8 mouse cellular contexts compared by ENCODE assay signal in the genomic region with DNA sequence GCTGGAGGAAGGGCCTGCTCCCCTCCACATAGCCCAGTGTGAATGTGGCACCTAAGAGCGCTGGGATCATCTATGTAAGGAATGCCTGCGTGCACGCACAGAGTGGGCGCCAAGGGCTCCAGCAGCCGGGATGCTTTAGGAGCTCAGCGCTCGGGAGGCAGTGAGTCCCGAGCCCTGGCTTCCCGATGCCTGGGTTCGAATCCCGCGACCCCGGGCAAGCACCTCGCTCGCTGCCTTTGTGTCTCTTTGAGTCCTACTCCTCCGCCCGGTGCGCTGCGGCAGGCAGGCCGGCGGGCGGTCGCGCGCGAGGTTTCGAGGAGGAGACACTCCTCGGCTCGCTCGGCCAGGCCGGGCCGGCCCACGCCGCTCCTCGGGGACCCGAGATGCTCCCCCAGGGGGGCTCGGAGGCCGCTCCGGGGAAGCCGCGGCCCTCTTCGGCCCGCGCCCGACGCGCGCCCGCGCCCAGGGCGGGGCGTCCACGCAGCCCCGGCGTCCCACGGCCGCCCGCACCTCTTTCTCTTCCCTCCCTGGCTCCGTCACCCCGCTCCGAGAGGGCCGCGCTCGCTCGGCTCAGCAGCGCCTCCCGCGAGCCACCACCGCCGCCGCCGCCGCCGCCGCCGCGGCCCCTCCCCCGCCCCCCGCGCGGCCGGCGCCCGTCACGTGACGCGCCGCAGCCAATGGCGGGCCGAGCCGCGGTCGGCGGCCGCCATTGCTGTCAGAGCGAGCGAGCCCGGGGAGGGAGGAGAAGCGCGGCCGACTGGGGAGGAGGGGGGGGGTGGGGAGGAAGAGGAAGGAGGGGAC. TPM values are rescaled to one million over a fixed set of nuclear protein-coding genes. Genes with fewer than 3 reads are reported as not detected.
DNase-seq lines count a peak whose midpoint lies in the region; ATAC-seq and TF ChIP-seq lines count a peak whose summit lies in the region.

No protein-coding gene starts in this region.

- H3K4me1 ChIP-seq in bone marrow macrophage, adult 2 months (ENCODE audit: control insufficient read depth, insufficient read depth, low read length) = peaks cover 31% of the 10 kb centered on the region
- peaks cover 2% of the 10 kb centered on the region; the same call in 1 of the 2 replicates for H3K4me1 ChIP-seq in embryonic fibroblast, embryonic 13.5 days (ENCODE audit: control insufficient read depth, insufficient read depth, low read length)
- peaks cover 41% of the 10 kb centered on the region for H3K4me1 ChIP-seq in heart, embryonic 12.5 days (replicated peaks)
- 0 out of 2 replicates have a peak, but pooled peaks cover 3% of the 10 kb centered on the region for H3K4me1 ChIP-seq in kidney, postnatal 0 days (replicated peaks; ENCODE audit: insufficient read depth, low read length)
- H3K4me1 ChIP-seq in liver, embryonic 13.5 days (replicated peaks) = peaks cover 64% of the 10 kb centered on the region
- peaks cover 15% of the 10 kb centered on the region; the same call in 1 of the 2 replicates for H3K4me1 ChIP-seq in stomach, embryonic 14.5 days (ENCODE audit: control insufficient read depth, insufficient read depth, low read length)

- peak overlapping the region; percentile 97 for H3K9ac ChIP-seq in heart, embryonic 12.5 days
- H3K9ac ChIP-seq in kidney, postnatal 0 days (ENCODE audit: low read depth, low read length) = peak overlapping the region; percentile 92
- peak overlapping the region; percentile 99 for H3K9ac ChIP-seq in liver, embryonic 13.5 days
- peak overlapping the region; percentile 81 for H3K9ac ChIP-seq in stomach, embryonic 14.5 days (replicated peaks; ENCODE audit: low read depth, low read length)

- TF ChIP-seq POLR2A in bone marrow macrophage, adult 2 months (IDR thresholded peaks at IDR 0.05; ENCODE audit: borderline replicate concordance, low read depth, low read length) = no peak
- peak; percentile 49; the same call in 1 of the 2 replicates for TF ChIP-seq POLR2A in embryonic fibroblast, embryonic 13.5 days (IDR thresholded peaks at IDR 0.05; ENCODE audit: low read depth, low read length)

- peaks cover 4% of the 10 kb centered on the region; the same call in 1 of the 2 replicates for H3K9me3 ChIP-seq in heart, embryonic 12.5 days (replicated peaks)
- H3K9me3 ChIP-seq in kidney, postnatal 0 days (replicated peaks; ENCODE audit: low read length) = no peaks in the 10 kb centered on the region
- H3K9me3 ChIP-seq in liver, embryonic 13.5 days (replicated peaks) = 0 out of 2 replicates have a peak, but pooled peaks cover 4% of the 10 kb centered on the region
- no peaks in the 10 kb centered on the region for H3K9me3 ChIP-seq in stomach, embryonic 14.5 days (ENCODE audit: control insufficient read depth, low read depth, low read length)

- peak overlapping the region; percentile 82 for H3K4me3 ChIP-seq in bone marrow macrophage, adult 2 months (ENCODE audit: insufficient read depth, low read length)
- peak overlapping the region; percentile 21 for H3K4me3 ChIP-seq in embryonic fibroblast, embryonic 13.5 days (ENCODE audit: insufficient read depth, low read length)
- peak overlapping the region; percentile 98 for H3K4me3 ChIP-seq in heart, embryonic 12.5 days
- peak overlapping the region; percentile 82 for H3K4me3 ChIP-seq in kidney, postnatal 0 days (replicated peaks; ENCODE audit: low read depth, low read length)
- H3K4me3 ChIP-seq in liver, embryonic 13.5 days (replicated peaks) = peak overlapping the region; percentile 95
- H3K4me3 ChIP-seq in stomach, embryonic 14.5 days (ENCODE audit: low read depth, low read length) = peak overlapping the region; percentile 82

- no peaks in the 10 kb centered on the region for H3K27me3 ChIP-seq in heart, embryonic 12.5 days (replicated peaks)
- H3K27me3 ChIP-seq in kidney, postnatal 0 days (ENCODE audit: insufficient read depth, low read length) = no peaks in the 10 kb centered on the region
- peaks cover 10% of the 10 kb centered on the region for H3K27me3 ChIP-seq in liver, embryonic 13.5 days
- no peaks in the 10 kb centered on the region for H3K27me3 ChIP-seq in stomach, embryonic 14.5 days (ENCODE audit: control insufficient read depth, insufficient read depth, low read length)

- H3K27ac ChIP-seq in bone marrow macrophage, adult 2 months (ENCODE audit: insufficient read depth, low read depth, low read length) = peak overlapping the region; percentile 69
- H3K27ac ChIP-seq in embryonic fibroblast, embryonic 13.5 days (ENCODE audit: insufficient read depth, low read length) = peak overlapping the region; percentile 97
- peak overlapping the region; percentile 81 for H3K27ac ChIP-seq in heart, embryonic 12.5 days (ENCODE audit: poor library complexity, severe bottlenecking)
- peak overlapping the region; percentile 92 for H3K27ac ChIP-seq in kidney, postnatal 0 days
- H3K27ac ChIP-seq in liver, embryonic 13.5 days = peak overlapping the region; percentile 95
- peak overlapping the region; percentile 96 for H3K27ac ChIP-seq in stomach, embryonic 14.5 days (ENCODE audit: low read length)

- TF ChIP-seq CTCF in bone marrow macrophage, adult 2 months (IDR thresholded peaks at IDR 0.05; ENCODE audit: low read depth, low read length) = no peak
- 0 out of 2 replicates have a peak, but pooled peaks have one; percentile 5 for TF ChIP-seq CTCF in embryonic fibroblast, embryonic 13.5 days (IDR thresholded peaks at IDR 0.05; ENCODE audit: borderline replicate concordance, insufficient read depth, low read length)
- peak; percentile 24; the same call in 1 of the 2 replicates for TF ChIP-seq CTCF in kidney, postnatal 0 days (IDR thresholded peaks at IDR 0.05; ENCODE audit: low read depth)

- no peaks in the 10 kb centered on the region for H3K36me3 ChIP-seq in heart, embryonic 12.5 days
- no peaks in the 10 kb centered on the region for H3K36me3 ChIP-seq in kidney, postnatal 0 days (ENCODE audit: insufficient read depth, low read length)
- 0 out of 2 replicates have a peak, but pooled peaks cover 6% of the 10 kb centered on the region for H3K36me3 ChIP-seq in liver, embryonic 13.5 days
- no peaks in the 10 kb centered on the region for H3K36me3 ChIP-seq in stomach, embryonic 14.5 days (ENCODE audit: control insufficient read depth, insufficient read depth, low read length)

- ATAC-seq in heart, embryonic 12.5 days (ENCODE audit: insufficient number of reproducible peaks, low FRiP score) = peak; percentile 92
- peak; percentile 91 for ATAC-seq in kidney, postnatal 0 days (replicated peaks; ENCODE audit: low FRiP score, low read depth)
- ATAC-seq in liver, embryonic 13.5 days (ENCODE audit: low read depth) = peak; percentile 85
- ATAC-seq in stomach, embryonic 14.5 days (ENCODE audit: insufficient number of reproducible peaks, insufficient read depth, low FRiP score, low read depth) = peak; percentile 91

- WGBS in heart, embryonic 12.5 days = under 1% methylated on average over 85 of the region's 101 CpGs
- 2% methylated on average over 45 of the region's 101 CpGs for WGBS in kidney, postnatal 0 days
- WGBS in liver, embryonic 13.5 days (ENCODE audit: insufficient replicate concordance) = under 1% methylated on average over 66 of the region's 101 CpGs
- under 1% methylated on average over 83 of the region's 101 CpGs for WGBS in stomach, embryonic 14.5 days

- peak; percentile 81 to 86 for DNase-seq in B cell, adult 2 months
- peak; percentile 91 for DNase-seq in kidney, postnatal 0 days (ENCODE audit: low spot score)
- peak; percentile 72 for DNase-seq in liver, embryonic 13.5 days
- DNase-seq in natural killer cell, adult 2 months (ENCODE audit: low spot score in 2 of 2) = peak; percentile 73 to 80

- peak overlapping the region; percentile 90 for H3K4me2 ChIP-seq in heart, embryonic 12.5 days
- H3K4me2 ChIP-seq in kidney, postnatal 0 days (ENCODE audit: low read length) = peak overlapping the region; percentile 87
- H3K4me2 ChIP-seq in liver, embryonic 13.5 days = peak overlapping the region; percentile 97
- peak overlapping the region; percentile 71 for H3K4me2 ChIP-seq in stomach, embryonic 14.5 days (replicated peaks; ENCODE audit: low read depth, low read length)

RNA-seq across cellular contexts. Expression of a gene that starts 0.7 kb away (rescaled TPM):
- polyA plus RNA-seq in bone marrow macrophage, adult 2 months (2012; ENCODE audit: insufficient read depth, insufficient read length, missing spikeins) = 25.5 and 31.9 TPM in 2 replicates
- 50.3 and 57.8 TPM in 2 replicates for polyA plus RNA-seq in embryonic fibroblast, embryonic 13.5 days (2011; ENCODE audit: insufficient read length, low read depth, missing spikeins)
- polyA plus RNA-seq in heart, embryonic 12.5 days (2016; fragmentation: Nextera tagmentation; extraction: Ambion mirVana) = 10.0 and 10.8 TPM in 2 replicates
- 7.0 and 7.8 TPM in 2 replicates for polyA plus RNA-seq in kidney, postnatal 0 days (2015; fragmentation: Nextera tagmentation; extraction: Ambion mirVana)
- 10.1 and 10.2 TPM in 2 replicates for polyA plus RNA-seq in liver, embryonic 13.5 days (2015; fragmentation: Nextera tagmentation; extraction: Ambion mirVana)
- polyA plus RNA-seq in stomach, embryonic 14.5 days (2014; fragmentation: Nextera tagmentation; extraction: Ambion mirVana) = 16.2 and 17.2 TPM in 2 replicates

Comparison
In these comparisons a context has a peak if more than half of its experiments do, and no peak if none do; other contexts are left out.
1. Peak in every context shown above with its lines: DNase-seq, ATAC-seq, H3K4me3 ChIP-seq and H3K27ac ChIP-seq.
2. H3K4me3 ChIP-seq: peak in every context shown above with its lines; median percentile 98 in heart, embryonic 12.5 days; 95 in liver, embryonic 13.5 days; 82 in bone marrow macrophage, adult 2 months; 82 in kidney, postnatal 0 days; 82 in stomach, embryonic 14.5 days; 21 in embryonic fibroblast, embryonic 13.5 days.